Mouse (Mus musculus) lung, adult 18-20 months (tissue): ENCODE data around the gene Id1.
A peak's percentile ranks its signal among the peaks of the same experiment; 100 is the strongest.

Experiments used
- DNase-seq, 2 experiments: peaks; one replicate each; pipeline ENCODE4 v3.0.0; 2022; ENCODE audit warnings: mixed read lengths in 2 of 2

The Id1 gene

GRCm38 (mm10) chr2:152736090-152736601 is at the start of gene Id1:
TSS of gene Id1 (plus strand) at chr2:152736251.
- peak; percentile 93 to 95 for DNase-seq

- no peak for DNase-seq
Observed at GRCm38 (mm10) chr2:152686399-152686798, 49.7 kb upstream of the Id1 start.

- peak; percentile 91 to 94 for DNase-seq
Observed at GRCm38 (mm10) chr2:152686806-152687267, 49.2 kb upstream of the Id1 start, which contains the start of gene Mcts2. TSS of gene Mcts2 (plus strand) at chr2:152687035.

- peak in 1 of 2 experiments; percentile 45 for DNase-seq
Observed at GRCm38 (mm10) chr2:152691564-152692217, 44.4 kb upstream of the Id1 start.

GRCm38 (mm10) chr2:152693233-152693632 is 42.8 kb upstream of the Id1 start:
- DNase-seq, result peak; percentile 63 to 73

- no peak for DNase-seq
Observed at GRCm38 (mm10) chr2:152693735-152694134, 42.3 kb upstream of the Id1 start.

- peak; percentile 62 to 74 for DNase-seq
Observed at GRCm38 (mm10) chr2:152694708-152695107, 41.3 kb upstream of the Id1 start.

- DNase-seq, result no peak
Observed at GRCm38 (mm10) chr2:152696016-152696415, 40.0 kb upstream of the Id1 start.

GRCm38 (mm10) chr2:152696476-152697164 is 39.4 kb upstream of the Id1 start:
- DNase-seq, result peak; percentile 88 to 91

GRCm38 (mm10) chr2:152700138-152700537 is 35.9 kb upstream of the Id1 start:
- DNase-seq, result no peak

GRCm38 (mm10) chr2:152700725-152701124 is 35.3 kb upstream of the Id1 start:
- DNase-seq, result no peak

GRCm38 (mm10) chr2:152703596-152704255 is 32.3 kb upstream of the Id1 start:
- no peak for DNase-seq

GRCm38 (mm10) chr2:152704256-152704605 is 31.8 kb upstream of the Id1 start:
- no peak for DNase-seq

- no peak for DNase-seq
Observed at GRCm38 (mm10) chr2:152704811-152705370, 31.2 kb upstream of the Id1 start.

- DNase-seq, result peak; percentile 77 to 81
Observed at GRCm38 (mm10) chr2:152705993-152706571, 30.0 kb upstream of the Id1 start.

- no peak for DNase-seq
Observed at GRCm38 (mm10) chr2:152707186-152707585, 28.9 kb upstream of the Id1 start.

- DNase-seq, result peak; percentile 93 to 96
Observed at GRCm38 (mm10) chr2:152707627-152708026, 28.4 kb upstream of the Id1 start.

GRCm38 (mm10) chr2:152709066-152709465 is 27.0 kb upstream of the Id1 start:
- no peak for DNase-seq

GRCm38 (mm10) chr2:152716241-152716772 is 19.7 kb upstream of the Id1 start:
- no peak for DNase-seq

- DNase-seq, result no peak
Observed at GRCm38 (mm10) chr2:152717652-152718051, 18.4 kb upstream of the Id1 start.

GRCm38 (mm10) chr2:152718076-152718475 is 18.0 kb upstream of the Id1 start:
- no peak for DNase-seq

- DNase-seq, result peak; percentile 54 to 76
Observed at GRCm38 (mm10) chr2:152723651-152724331, 12.3 kb upstream of the Id1 start.
